Mouse (Mus musculus) A20 (cell line): ENCODE results near the gene Taar5.
A peak's percentile ranks its signal among the peaks of the same experiment; 100 is the strongest.

Source experiments
- DNase-seq: peaks from one replicate; pipeline ENCODE4 v3.0.0-alpha.2; 2011; ENCODE audit warnings: low read depth, low spot score

Taar5 gene

GRCm38 (mm10) chr10:23970656-23971165, at the start of gene Taar5:
Gene Taar5, plus strand, starts transcription at chr10:23970706.
- no peak for DNase-seq

GRCm38 (mm10) chr10:23922468-23922867, 48.0 kb upstream of the Taar5 start:
- DNase-seq: no peak

GRCm38 (mm10) chr10:23923941-23924340, 46.6 kb upstream of the Taar5 start:
- DNase-seq: no peak

GRCm38 (mm10) chr10:23937613-23938012, 32.9 kb upstream of the Taar5 start:
- no peak for DNase-seq

- DNase-seq: no peak
Measured at GRCm38 (mm10) chr10:23938312-23938711, 32.2 kb upstream of the Taar5 start, which contains the start of gene Taar2. Gene Taar2, plus strand, starts transcription at chr10:23938572.

GRCm38 (mm10) chr10:23942465-23942864, 28.0 kb upstream of the Taar5 start:
- DNase-seq: peak; percentile 64

- DNase-seq: peak; percentile 49
Measured at GRCm38 (mm10) chr10:23948026-23948425, 22.5 kb upstream of the Taar5 start.

- no peak for DNase-seq
Measured at GRCm38 (mm10) chr10:23949508-23950005, 20.9 kb upstream of the Taar5 start, which contains the start of gene Taar3. Gene Taar3, plus strand, starts transcription at chr10:23949558.

- DNase-seq: no peak
Measured at GRCm38 (mm10) chr10:23951714-23952113, 18.8 kb upstream of the Taar5 start.

- DNase-seq: no peak
Measured at GRCm38 (mm10) chr10:23959071-23959470, 11.4 kb upstream of the Taar5 start.

GRCm38 (mm10) chr10:23960444-23960915, 10.0 kb upstream of the Taar5 start, which contains the start of gene Taar4:
Gene Taar4, plus strand, starts transcription at chr10:23960494.
- DNase-seq: no peak

GRCm38 (mm10) chr10:23963444-23963843, 7.1 kb upstream of the Taar5 start:
- DNase-seq: no peak

GRCm38 (mm10) chr10:23964921-23965610, 5.4 kb upstream of the Taar5 start:
- DNase-seq: no peak

GRCm38 (mm10) chr10:23971256-23971655, 750 bp downstream of the Taar5 start:
- no peak for DNase-seq

- DNase-seq: no peak
Measured at GRCm38 (mm10) chr10:23977958-23978357, 7.5 kb downstream of the Taar5 start.

GRCm38 (mm10) chr10:23978901-23979705, 8.6 kb downstream of the Taar5 start:
- peak; percentile 65 for DNase-seq

GRCm38 (mm10) chr10:23985546-23985945, 15.0 kb downstream of the Taar5 start, which contains the start of gene Taar6:
Gene Taar6, minus strand, starts transcription at chr10:23985646.
- DNase-seq: no peak

- DNase-seq: no peak
Measured at GRCm38 (mm10) chr10:23986419-23986818, 15.9 kb downstream of the Taar5 start.

GRCm38 (mm10) chr10:23993381-23993780, 22.9 kb downstream of the Taar5 start, which contains the start of gene Taar7a:
Gene Taar7a, minus strand, starts transcription at chr10:23993481.
- DNase-seq: no peak

GRCm38 (mm10) chr10:23999639-24000038, 29.1 kb downstream of the Taar5 start, which contains the start of gene Taar7b:
Gene Taar7b, plus strand, starts transcription at chr10:23999939.
- no peak for DNase-seq

- no peak for DNase-seq
Measured at GRCm38 (mm10) chr10:24006442-24006841, 35.9 kb downstream of the Taar5 start.

GRCm38 (mm10) chr10:24007034-24007433, 36.5 kb downstream of the Taar5 start:
- DNase-seq: no peak
